Mouse (Mus musculus) heart, adult 8-10 months (tissue): ENCODE data around the gene Mapk12. TPM values are rescaled to one million over a fixed set of nuclear protein-coding genes. Genes with fewer than 3 reads are reported as not detected.
A peak's percentile ranks its signal among the peaks of the same experiment; 100 is the strongest.

Experiments used
- DNase-seq: peaks from one replicate; pipeline ENCODE4 v3.0.0; 2022; ENCODE audit warnings: low spot score
- total RNA-seq, 4 experiments: library from RNA; stranded (reverse); gene quantifications; 2 replicates each; pipeline ENCODE4 v1.2.4; 2022

The Mapk12 gene
- total RNA-seq: 10 to 100 TPM; 21.1 to 31.4 (median 28.0) TPM

GRCm38 (mm10) chr15:89140659-89141252, at the start of gene Mapk12:
TSS of gene Mapk12 (minus strand) at chr15:89140703.
- peak; percentile 72 for DNase-seq

- no peak for DNase-seq
These were observed 44.4 kb upstream of the Mapk12 start for GRCm38 (mm10) chr15:89184937-89185227.

- DNase-seq: no peak
These were observed 43.8 kb upstream of the Mapk12 start for GRCm38 (mm10) chr15:89184141-89184936.

GRCm38 (mm10) chr15:89182842-89183241, 42.3 kb upstream of the Mapk12 start:
- DNase-seq: no peak

GRCm38 (mm10) chr15:89182328-89182741, 41.8 kb upstream of the Mapk12 start:
- peak; percentile 70 for DNase-seq

- no peak for DNase-seq
These were observed 41.2 kb upstream of the Mapk12 start for GRCm38 (mm10) chr15:89181561-89182270.

- DNase-seq: peak; percentile 76
These were observed 40.2 kb upstream of the Mapk12 start, which contains the start of gene Plxnb2 for GRCm38 (mm10) chr15:89180571-89181229. TSS of gene Plxnb2 (minus strand) at chr15:89180788.

- DNase-seq: no peak
These were observed 39.6 kb upstream of the Mapk12 start for GRCm38 (mm10) chr15:89180081-89180541.

GRCm38 (mm10) chr15:89179630-89179964, 39.1 kb upstream of the Mapk12 start:
- DNase-seq: no peak

- DNase-seq: peak; percentile 79
These were observed 38.6 kb upstream of the Mapk12 start for GRCm38 (mm10) chr15:89178954-89179629.

GRCm38 (mm10) chr15:89178260-89178860, 37.9 kb upstream of the Mapk12 start:
- DNase-seq: no peak

- DNase-seq: no peak
These were observed 37.2 kb upstream of the Mapk12 start for GRCm38 (mm10) chr15:89177576-89178259.

GRCm38 (mm10) chr15:89177121-89177520, 36.6 kb upstream of the Mapk12 start:
- DNase-seq: peak; percentile 92

GRCm38 (mm10) chr15:89175411-89176155, 35.1 kb upstream of the Mapk12 start:
- DNase-seq: no peak

- no peak for DNase-seq
These were observed 34.4 kb upstream of the Mapk12 start for GRCm38 (mm10) chr15:89174889-89175339.

GRCm38 (mm10) chr15:89173906-89174214, 33.4 kb upstream of the Mapk12 start:
- DNase-seq: peak; percentile 49

- no peak for DNase-seq
These were observed 32.8 kb upstream of the Mapk12 start for GRCm38 (mm10) chr15:89173024-89173905.

- DNase-seq: no peak
These were observed 31.9 kb upstream of the Mapk12 start for GRCm38 (mm10) chr15:89172276-89172935.
